Mouse (Mus musculus) midbrain, postnatal 0 days (tissue): Measurements from ENCODE around the gene Spsb1. TPM values are rescaled to one million over a fixed set of nuclear protein-coding genes. Genes with fewer than 3 reads are reported as not detected.
A peak's percentile ranks its signal among the peaks of the same experiment; 100 is the strongest.

Source experiments
- ATAC-seq: fragments of 200-750 bp; cut with Nextera tagmentation; 2 replicates; pipeline ENCODE4 v1.8.0; 2017; ENCODE audit warnings: moderate number of reproducible peaks, mild to moderate bottlenecking, moderate TSS enrichment, moderate library complexity; ENCODE audit not compliant: low FRiP score
- DNase-seq: peaks from one replicate; pipeline ENCODE4 v3.0.0-alpha.2; 2015; ENCODE audit warnings: low spot score
- H3K27ac ChIP-seq: fragments of 300-500 bp; sonication (generic); 2 replicates; pipeline ENCODE4 v1.5.1; 2014; ENCODE audit warnings: low read depth, mild to moderate bottlenecking, low read length, mixed read lengths
- H3K27me3 ChIP-seq: fragments of 300-500 bp; sonication (generic); 2 replicates; pipeline ENCODE4 v1.6.1; 2014; ENCODE audit warnings: low read length, control low read depth, mixed read lengths; ENCODE audit not compliant: insufficient read depth
- H3K36me3 ChIP-seq: fragments of 300-500 bp; sonication (generic); 2 replicates; pipeline ENCODE4 v1.6.1; 2014; ENCODE audit warnings: low read length, control low read depth, mixed read lengths; ENCODE audit not compliant: insufficient read depth
- H3K4me1 ChIP-seq: fragments of 300-500 bp; sonication (generic); 2 replicates; pipeline ENCODE4 v1.6.1; 2014; ENCODE audit warnings: mild to moderate bottlenecking, control low read depth, antibody characterized with exemption, low read length, mixed read lengths; ENCODE audit not compliant: insufficient read depth
- H3K4me2 ChIP-seq: fragments of 300-500 bp; sonication (generic); 2 replicates; pipeline ENCODE4 v1.6.1; 2014; ENCODE audit warnings: low read depth, mild to moderate bottlenecking, low read length, mixed read lengths; ENCODE audit not compliant: poor library complexity, severe bottlenecking
- H3K4me3 ChIP-seq: fragments of 300-500 bp; sonication (generic); 2 replicates; pipeline ENCODE4 v1.5.1; 2014; ENCODE audit warnings: low read depth, mild to moderate bottlenecking, low read length, moderate library complexity
- H3K9ac ChIP-seq: fragments of 300-500 bp; sonication (generic); replicated peaks from 2 replicates; pipeline ENCODE4 v1.6.1; 2014; ENCODE audit warnings: mild to moderate bottlenecking, low read length, moderate library complexity, mixed read lengths; ENCODE audit not compliant: poor library complexity, severe bottlenecking
- H3K9me3 ChIP-seq: fragments of 300-500 bp; sonication (generic); 2 replicates; pipeline ENCODE4 v1.6.1; 2016; ENCODE audit warnings: low read length, control low read depth
- CTCF ChIP-seq: IDR thresholded peaks from 2 replicates; pipeline ENCODE4 v1.5.1; 2016; ENCODE audit warnings: antibody characterized with exemption, mild to moderate bottlenecking
- WGBS: fragments of 180-500 bp; shearing (Covaris S2); extraction: QIAGEN DNeasy Blood & Tissue Kit; methylation state at CpG from one replicate; pipeline ENCODE4 v1.1.7; 2014; 5-methylcytosine and 5-hydroxymethylcytosine counted together
- polyA plus RNA-seq: library from polyadenylated mRNA; unstranded; fragments of >200 nt; fragmentation: Nextera tagmentation; extraction: Ambion mirVana; gene quantifications from 2 replicates; pipeline ENCODE4 v1.2.1, GENCODE M21; 2015
- total RNA-seq: library from RNA; depleted of rRNA; stranded (reverse); fragments of >200 nt; gene quantifications from 2 replicates; pipeline ENCODE4 v1.2.3, GENCODE M21; 2014

Spsb1 gene
- total and polyA plus RNA-seq, 2 experiments from 2014 or later: 4.7 to 13.6 TPM

GRCm38 (mm10) chr4:149906921-149907320 is 47.9 kb downstream of the Spsb1 start:
- ATAC-seq: no peak
- Histone ChIP-seq H3K4me3 (no peak overlapping the region), H3K27ac (no peak overlapping the region), H3K27me3 (no peaks in the 10 kb centered on the region), H3K9ac (no peak overlapping the region), H3K4me1 (no peaks in the 10 kb centered on the region; the same call in 1 of the 2 replicates), H3K9me3 (no peaks in the 10 kb centered on the region), H3K36me3 (peaks cover 6% of the 10 kb centered on the region; the same call in 1 of the 2 replicates), H3K4me2 (no peak overlapping the region)
- 38% methylated on average over 13 of the region's 13 CpGs for WGBS
- DNase-seq: no peak
- TF ChIP-seq CTCF: no peak

GRCm38 (mm10) chr4:149905302-149905974 is 49.4 kb downstream of the Spsb1 start:
- Histone ChIP-seq H3K4me3 (no peak overlapping the region), H3K27ac (no peak overlapping the region), H3K36me3 (peaks cover 6% of the 10 kb centered on the region; the same call in 1 of the 2 replicates), H3K4me2 (no peak overlapping the region), H3K27me3 (no peaks in the 10 kb centered on the region), H3K9me3 (no peaks in the 10 kb centered on the region), H3K9ac (no peak overlapping the region), H3K4me1 (no peaks in the 10 kb centered on the region; the same call in 1 of the 2 replicates)
- ATAC-seq (no peak), DNase-seq (no peak)
- TF ChIP-seq CTCF: no peak
- WGBS: 91% methylated on average over 10 of the region's 10 CpGs

GRCm38 (mm10) chr4:149903026-149903425 is 51.8 kb downstream of the Spsb1 start:
- no peaks in the 10 kb centered on the region for H3K9me3 ChIP-seq
- no peak overlapping the region for H3K4me3 ChIP-seq
- H3K9ac ChIP-seq: no peak overlapping the region
- ATAC-seq (no peak), DNase-seq (peak; percentile 62)
- no peak overlapping the region for H3K4me2 ChIP-seq
- no peak for TF ChIP-seq CTCF
- H3K27ac ChIP-seq: no peak overlapping the region
- H3K36me3 ChIP-seq: peaks cover 6% of the 10 kb centered on the region; the same call in 1 of the 2 replicates
- no peaks in the 10 kb centered on the region; the same call in 1 of the 2 replicates for H3K4me1 ChIP-seq
- no peaks in the 10 kb centered on the region for H3K27me3 ChIP-seq
- WGBS: 71% methylated on average over 5 of the region's 5 CpGs

- H3K4me2 ChIP-seq: no peak overlapping the region
- no peak for TF ChIP-seq CTCF
- H3K9me3 ChIP-seq: no peaks in the 10 kb centered on the region
- H3K9ac ChIP-seq: no peak overlapping the region
- no peak overlapping the region for H3K4me3 ChIP-seq
- no peak for DNase-seq
- WGBS: 62% methylated on average over 3 of the region's 3 CpGs
- peaks cover under 1% of the 10 kb centered on the region; the same call in 1 of the 2 replicates for H3K36me3 ChIP-seq
- no peaks in the 10 kb centered on the region; the same call in 1 of the 2 replicates for H3K4me1 ChIP-seq
- no peak for ATAC-seq
- H3K27ac ChIP-seq: no peak overlapping the region
- no peaks in the 10 kb centered on the region for H3K27me3 ChIP-seq
Measured at GRCm38 (mm10) chr4:149901349-149901782, 53.5 kb downstream of the Spsb1 start.

- H3K4me2 ChIP-seq: no peak overlapping the region
- DNase-seq: no peak
- WGBS: 92% methylated on average over 13 of the region's 13 CpGs
- no peaks in the 10 kb centered on the region for H3K36me3 ChIP-seq
- no peak overlapping the region for H3K9ac ChIP-seq
- H3K27me3 ChIP-seq: no peaks in the 10 kb centered on the region
- peaks cover 4% of the 10 kb centered on the region; the same call in 1 of the 2 replicates for H3K4me1 ChIP-seq
- ATAC-seq: no peak
- H3K27ac ChIP-seq: no peak overlapping the region
- no peak overlapping the region for H3K4me3 ChIP-seq
- TF ChIP-seq CTCF: no peak
- H3K9me3 ChIP-seq: no peaks in the 10 kb centered on the region
Measured at GRCm38 (mm10) chr4:149897661-149898260, 57.1 kb downstream of the Spsb1 start.

- Histone ChIP-seq H3K27ac (no peak overlapping the region), H3K4me3 (no peak overlapping the region), H3K4me1 (0 out of 2 replicates have a peak, but pooled peaks cover 4% of the 10 kb centered on the region), H3K36me3 (no peaks in the 10 kb centered on the region), H3K27me3 (no peaks in the 10 kb centered on the region), H3K9me3 (no peaks in the 10 kb centered on the region), H3K9ac (no peak overlapping the region), H3K4me2 (no peak overlapping the region)
- WGBS: 73% methylated on average over 12 of the region's 12 CpGs
- DNase-seq (no peak), ATAC-seq (no peak)
- TF ChIP-seq CTCF: no peak
Measured at GRCm38 (mm10) chr4:149896024-149896538, 58.8 kb downstream of the Spsb1 start.
